Mouse (Mus musculus) stomach, embryonic 14.5 days (tissue): ENCODE results near the gene Mapk11. TPM values are rescaled to one million over a fixed set of nuclear protein-coding genes. Genes with fewer than 3 reads are reported as not detected.

Source experiments
- ATAC-seq: fragments of 200-750 bp; cut with Nextera tagmentation; 2 replicates; pipeline ENCODE4 v1.8.0; 2017; ENCODE audit warnings: low read depth, moderate TSS enrichment; ENCODE audit not compliant: insufficient number of reproducible peaks, insufficient read depth, low FRiP score
- H3K27ac ChIP-seq: fragments of 300-500 bp; sonication (generic); 2 replicates; pipeline ENCODE4 v1.5.1; 2014; ENCODE audit warnings: mild to moderate bottlenecking, low read length, moderate library complexity, mixed read lengths
- H3K27me3 ChIP-seq: fragments of 300-500 bp; sonication (generic); 2 replicates; pipeline ENCODE4 v1.6.1; 2014; ENCODE audit warnings: low read length, control low read depth, mixed read lengths; ENCODE audit not compliant: control insufficient read depth, insufficient read depth
- H3K36me3 ChIP-seq: fragments of 300-500 bp; sonication (generic); 2 replicates; pipeline ENCODE4 v1.6.1; 2014; ENCODE audit warnings: mild to moderate bottlenecking, control low read depth, low read length, moderate library complexity, mixed read lengths; ENCODE audit not compliant: control insufficient read depth, insufficient read depth
- H3K4me1 ChIP-seq: fragments of 300-500 bp; sonication (generic); 2 replicates; pipeline ENCODE4 v1.6.1; 2014; ENCODE audit warnings: low read length, control low read depth, mixed read lengths; ENCODE audit not compliant: control insufficient read depth, insufficient read depth
- H3K4me2 ChIP-seq: fragments of 300-500 bp; sonication (generic); replicated peaks from 2 replicates; pipeline ENCODE4 v1.6.1; 2014; ENCODE audit warnings: low read depth, low read length, control low read depth
- H3K4me3 ChIP-seq: fragments of 300-500 bp; sonication (generic); 2 replicates; pipeline ENCODE4 v1.5.1; 2014; ENCODE audit warnings: low read depth, low read length, control low read depth
- H3K9ac ChIP-seq: fragments of 300-500 bp; sonication (generic); replicated peaks from 2 replicates; pipeline ENCODE4 v1.6.1; 2014; ENCODE audit warnings: low read depth, mild to moderate bottlenecking, control low read depth, low read length, moderate library complexity, mixed read lengths
- H3K9me3 ChIP-seq: fragments of 300-500 bp; sonication (generic); 2 replicates; pipeline ENCODE4 v1.6.1; 2016; ENCODE audit warnings: low read depth, low read length, control low read depth; ENCODE audit not compliant: control insufficient read depth
- WGBS: fragments of 180-500 bp; shearing (Covaris S2); extraction: QIAGEN DNeasy Blood & Tissue Kit; methylation state at CpG from one replicate; pipeline ENCODE4 v1.1.7; 2014; 5-methylcytosine and 5-hydroxymethylcytosine counted together
- microRNA-seq: library from miRNA; unstranded; fragments of <30 nt; microRNA quantifications from one replicate; pipeline ENCODE4, GENCODE M21; 2016
- polyA plus RNA-seq: library from polyadenylated mRNA; unstranded; fragments of >200 nt; fragmentation: Nextera tagmentation; extraction: Ambion mirVana; gene quantifications from 2 replicates; pipeline ENCODE4 v1.2.1, GENCODE M21; 2014

Gene Mapk11
- polyA plus RNA-seq, 1 experiment from 2014 or later = 7.9 TPM

DNA sequence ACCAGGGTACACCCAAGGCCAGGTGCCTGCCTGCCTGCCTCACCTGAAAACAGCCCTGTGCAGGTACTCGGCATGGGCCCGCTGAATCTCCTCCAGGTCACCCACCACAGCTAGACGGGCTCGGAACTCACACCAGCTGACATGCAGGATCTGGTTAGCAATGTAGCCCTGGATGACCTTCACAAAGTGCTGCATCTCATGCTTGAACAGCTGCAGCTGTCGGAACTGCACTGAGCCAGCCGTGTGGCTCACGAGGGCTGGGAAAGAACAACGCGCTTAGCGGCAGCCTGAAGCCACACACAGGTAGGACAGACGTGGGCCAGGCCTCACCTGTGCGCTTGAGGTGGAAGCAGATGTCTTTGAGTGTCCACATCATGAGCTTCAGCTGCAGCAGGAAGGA lies 48.6 kb downstream of the Mapk11 start:
- 88% methylated on average over 12 of the region's 12 CpGs for WGBS
- H3K36me3 ChIP-seq = peaks cover 88% of the 10 kb centered on the region
- no peaks in the 10 kb centered on the region for H3K9me3 ChIP-seq
- no peak for ATAC-seq
- no peaks in the 10 kb centered on the region for H3K27me3 ChIP-seq
- H3K4me1 ChIP-seq = no peaks in the 10 kb centered on the region
- no peak overlapping the region for H3K27ac ChIP-seq
- no peak overlapping the region for H3K4me3 ChIP-seq
- no peak overlapping the region for H3K4me2 ChIP-seq
- H3K9ac ChIP-seq = no peak overlapping the region

DNA sequence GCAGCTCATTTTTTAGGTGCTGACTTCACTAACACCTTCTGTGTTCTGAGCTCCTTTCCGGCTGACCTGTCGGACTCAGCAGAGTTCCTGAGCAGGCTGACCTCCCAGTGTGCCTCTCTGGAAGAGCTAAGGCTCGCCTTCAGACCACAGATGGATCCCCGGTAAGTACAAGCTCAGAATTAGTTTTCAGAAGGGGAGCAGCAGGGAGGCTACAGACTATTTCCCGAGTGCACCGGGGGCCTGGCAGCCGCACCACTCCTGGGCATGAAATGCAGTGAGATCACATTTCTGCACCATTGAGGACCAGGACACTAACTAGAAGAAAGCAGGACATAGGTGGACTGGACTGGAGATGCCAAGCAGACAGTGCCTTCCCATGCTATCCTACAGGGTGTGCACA lies 50.8 kb downstream of the Mapk11 start:
- H3K4me1 ChIP-seq = no peaks in the 10 kb centered on the region
- peaks cover 88% of the 10 kb centered on the region for H3K36me3 ChIP-seq
- no peak overlapping the region for H3K9ac ChIP-seq
- H3K4me3 ChIP-seq = no peak overlapping the region
- ATAC-seq = no peak
- H3K4me2 ChIP-seq = no peak overlapping the region
- H3K9me3 ChIP-seq = no peaks in the 10 kb centered on the region
- H3K27me3 ChIP-seq = no peaks in the 10 kb centered on the region
- 92% methylated on average over 7 of the region's 7 CpGs for WGBS
- no peak overlapping the region for H3K27ac ChIP-seq

DNA sequence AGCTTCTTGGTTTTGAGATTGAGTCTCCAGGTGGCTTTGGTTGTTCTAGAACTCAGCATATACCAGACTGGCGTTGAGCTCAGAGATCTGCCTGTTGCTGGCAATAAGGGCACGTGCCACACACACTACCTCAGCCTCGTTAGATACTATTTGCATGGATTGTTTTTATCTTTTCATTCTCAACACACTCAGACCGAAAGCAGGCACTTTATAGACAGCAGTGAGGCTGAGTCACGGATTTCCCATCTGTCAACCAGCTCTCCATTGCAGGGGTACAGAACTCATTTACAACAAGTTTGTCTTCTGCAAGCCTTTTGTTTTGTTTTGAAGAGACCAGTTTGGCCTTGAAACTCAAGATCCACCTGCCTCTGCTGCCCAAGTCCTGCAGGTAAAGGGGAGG lies 52.0 kb downstream of the Mapk11 start:
- Histone ChIP-seq H3K36me3 (peaks cover 87% of the 10 kb centered on the region), H3K9me3 (no peaks in the 10 kb centered on the region), H3K27me3 (no peaks in the 10 kb centered on the region), H3K27ac (no peak overlapping the region), H3K4me1 (no peaks in the 10 kb centered on the region), H3K4me3 (no peak overlapping the region), H3K4me2 (no peak overlapping the region), H3K9ac (no peak overlapping the region)
- 92% methylated on average over 5 of the region's 5 CpGs for WGBS
- ATAC-seq = no peak

Small RNAs within 50 kb of the gene (microRNA-seq; reads per million reads assigned to microRNA genes)
- gene Mir6958 = 1.3 reads per million
- not detected for gene Mir7118

Other genes starting within 250 kb of the Mapk11 start
- gene Ttll8, start 195.2 kb downstream of the Mapk11 start, polyA plus RNA-seq = not detected in 2 replicates
- not detected in 2 replicates for gene Mlc1, start 170.6 kb downstream of the Mapk11 start, polyA plus RNA-seq
- gene Mov10l1, start 166.7 kb downstream of the Mapk11 start, polyA plus RNA-seq = not detected in 2 replicates
- gene Panx2, start 89.9 kb downstream of the Mapk11 start, polyA plus RNA-seq = 0.20 TPM in 2 replicates
- 43.9 and 47.4 TPM in 2 replicates for gene Trabd, start 74.5 kb downstream of the Mapk11 start, polyA plus RNA-seq
- gene Selenoo, start 60.5 kb downstream of the Mapk11 start, polyA plus RNA-seq = 22.0 and 22.2 TPM in 2 replicates
- 17.2 and 20.7 TPM in 2 replicates for gene Tubgcp6, start 26.5 kb downstream of the Mapk11 start, polyA plus RNA-seq
- 15.0 and 19.6 TPM in 2 replicates for gene Hdac10, start 20.9 kb downstream of the Mapk11 start, polyA plus RNA-seq
- 4.4 and 5.2 TPM in 2 replicates for gene Mapk12, start 8.9 kb downstream of the Mapk11 start, polyA plus RNA-seq
- 146 and 147 TPM in 2 replicates for gene Plxnb2, start 31.2 kb upstream of the Mapk11 start, polyA plus RNA-seq
- gene Dennd6b, start 46.9 kb upstream of the Mapk11 start, polyA plus RNA-seq = 16.4 and 17.6 TPM in 2 replicates
- 33.5 and 34.6 TPM in 2 replicates for gene Ppp6r2, start 61.9 kb upstream of the Mapk11 start, polyA plus RNA-seq
- 60.4 and 63.0 TPM in 2 replicates for gene Sbf1, start 165.7 kb upstream of the Mapk11 start, polyA plus RNA-seq
- gene Adm2, start 173.1 kb upstream of the Mapk11 start, polyA plus RNA-seq = not detected in 2 replicates
- gene Miox, start 184.8 kb upstream of the Mapk11 start, polyA plus RNA-seq = not detected in 2 replicates
- gene Lmf2, start 206.0 kb upstream of the Mapk11 start, polyA plus RNA-seq = 46.5 and 47.0 TPM in 2 replicates
- gene Ncaph2, start 206.1 kb upstream of the Mapk11 start, polyA plus RNA-seq = 148 and 159 TPM in 2 replicates
- gene Sco2, start 224.2 kb upstream of the Mapk11 start, polyA plus RNA-seq = 4.6 and 6.8 TPM in 2 replicates
- 1.1 and 2.5 TPM in 2 replicates for gene Tymp, start 227.4 kb upstream of the Mapk11 start, polyA plus RNA-seq
- 0.80 and 1.3 TPM in 2 replicates for gene Odf3b, start 229.7 kb upstream of the Mapk11 start, polyA plus RNA-seq
- 0.06 TPM in 1 of 2 replicates, not detected in the other for gene Klhdc7b, start 235.3 kb upstream of the Mapk11 start, polyA plus RNA-seq